ENCODE assay signal across 8 mouse cellular contexts in genomic region chr5:107597301-107598077, GRCm38 (mm10). TPM values are rescaled to one million over a fixed set of nuclear protein-coding genes. Genes with fewer than 3 reads are reported as not detected.
DNase-seq lines count a peak whose midpoint lies in the region; ATAC-seq and TF ChIP-seq lines count a peak whose summit lies in the region.

Gene Rpap2, plus strand, starts transcription at chr5:107597373.
Gene Glmn, minus strand, starts transcription at chr5:107597888.

- H3K27ac ChIP-seq in ES-E14 (ENCODE audit: insufficient read depth, low read depth, low read length, poor library complexity, severe bottlenecking), result peak within 1 kb of the TSS; percentile 45
- H3K27ac ChIP-seq in forebrain, embryonic 15.5 days (replicated peaks), result peak within 1 kb of the TSS; percentile 91

- intact Hi-C loops in heart, postnatal 25 days (cut with DNase I), result no loop called here

- H3K4me1 ChIP-seq in ES-E14 (ENCODE audit: control insufficient read depth in 2 of 2, insufficient read depth in 2 of 2, low read length in 2 of 2, poor library complexity in 1 of 2), result peaks cover 0 to 2% of the 10 kb centered on the region in 2 experiments; a peak in 1 of 4 replicates
- H3K4me1 ChIP-seq in forebrain, embryonic 15.5 days, result peaks cover 11% of the 10 kb centered on the region
- no peaks in the 10 kb centered on the region; the same call in 1 of the 2 replicates for H3K4me1 ChIP-seq in lung, adult 2 months (ENCODE audit: control insufficient read depth, insufficient read depth, low read length)

- peaks cover 3% of the 10 kb centered on the region; the same call in 1 of the 2 replicates for H3K36me3 ChIP-seq in ES-E14 (ENCODE audit: control insufficient read depth, insufficient read depth, low read length, poor library complexity, severe bottlenecking)
- peaks cover 7% of the 10 kb centered on the region for H3K36me3 ChIP-seq in forebrain, embryonic 15.5 days

- no peaks in the 10 kb centered on the region for H3K27me3 ChIP-seq in forebrain, embryonic 15.5 days

- no peaks in the 10 kb centered on the region for H3K9me3 ChIP-seq in ES-E14 (ENCODE audit: control insufficient read depth, insufficient read depth, low read depth, low read length)
- H3K9me3 ChIP-seq in forebrain, embryonic 15.5 days, result no peaks in the 10 kb centered on the region

- H3K9ac ChIP-seq in ES-E14 (ENCODE audit: insufficient read depth, low read depth, low read length, poor library complexity, severe bottlenecking), result peak within 1 kb of the TSS; percentile 99
- peak within 1 kb of the TSS; percentile 89 for H3K9ac ChIP-seq in forebrain, embryonic 15.5 days (replicated peaks)

- peak within 1 kb of the TSS; percentile 96 to 99 for H3K4me3 ChIP-seq in ES-E14 (ENCODE audit: insufficient read depth in 1 of 2, low read depth in 1 of 2, low read length in 2 of 2, poor library complexity in 1 of 2, severe bottlenecking in 1 of 2)
- peak within 1 kb of the TSS; percentile 92 for H3K4me3 ChIP-seq in forebrain, embryonic 15.5 days
- peak within 1 kb of the TSS; percentile 82 for H3K4me3 ChIP-seq in lung, adult 2 months (replicated peaks; ENCODE audit: extremely low read depth, low read depth, low read length)

- no peak for TF ChIP-seq CTCF in lung, adult 2 months (IDR thresholded peaks at IDR 0.05; ENCODE audit: insufficient read depth, low read length)

- TF ChIP-seq POLR2A in lung, adult 2 months (IDR thresholded peaks at IDR 0.05; ENCODE audit: borderline replicate concordance, extremely low read depth, low read depth, low read length), result peak; percentile 82; the same call in 1 of the 2 replicates

- DNase-seq in ES-E14 (ENCODE audit: low read depth, low spot score), result peak; percentile 71
- DNase-seq in cerebellum, adult 11-12 months, result peak; percentile 88
- peak; percentile 64 for DNase-seq in heart, postnatal 25 days (ENCODE audit: low spot score)
- peak; percentile 69 to 84 for DNase-seq in layer of hippocampus, adult 18-20 months (ENCODE audit: low spot score in 2 of 2)
- peak; percentile 88 for DNase-seq in lung, adult 2 months
- DNase-seq in thymus, adult 18-20 months, result peak; percentile 81 to 87

- peak within 1 kb of the TSS; percentile 78 for H3K4me2 ChIP-seq in forebrain, embryonic 15.5 days (replicated peaks)

- in situ Hi-C loops in ES-E14 (cut with MboI; ENCODE audit: low sequenced_read_pairs in 2 of 2, unreplicated experiment in 2 of 2), result no loop called here

- WGBS in forebrain, embryonic 15.5 days, result 0% methylated on average over 45 of the region's 64 CpGs
- under 1% methylated on average over 58 of the region's 64 CpGs for WGBS in lung, adult 2 months

- peak; percentile 96 for ATAC-seq in forebrain, embryonic 15.5 days (replicated peaks)
- peak; percentile 89 for ATAC-seq in neutrophil, adult 5-6 weeks (ENCODE audit: extremely low read depth, insufficient number of reproducible peaks, low FRiP score, poor library complexity, severe bottlenecking)

TF ChIP-seq in ES-E14, 5 proteins besides CTCF, POLR2A, EP300 and RAD21:
- TF ChIP-seq CHD2 (IDR thresholded peaks at IDR 0.05; ENCODE audit: low read depth, low read length) (no peak), HCFC1 (IDR thresholded peaks at IDR 0.05; ENCODE audit: borderline replicate concordance, insufficient read depth, low read length) (peak; percentile 17; the same call in 1 of the 2 replicates)

RNA-seq across cellular contexts. Expression of gene Rpap2, which starts in this region (rescaled TPM):
- 15.9 and 20.2 TPM in 2 replicates for total RNA-seq in ES-E14 (2012; rRNA removed)
- 20.9 and 21.8 TPM in 2 replicates for polyA plus RNA-seq in forebrain, embryonic 15.5 days (2015; fragmentation: Nextera tagmentation; extraction: Ambion mirVana)
- total RNA-seq in heart, postnatal 25 days (2021), result 1 to 10 TPM; 7.3 to 7.7 TPM
- total RNA-seq in layer of hippocampus, adult 18-20 months (2021), result 10 to 100 TPM; 22.4 to 24.9 TPM
- polyA plus RNA-seq in lung, adult 2 months (2012; rRNA removed), result 1.5 and 2.5 TPM in 2 replicates
- 25.1 and 31.4 TPM in 2 replicates for total RNA-seq in neutrophil, adult 5-6 weeks (2017)

RNA-seq across cellular contexts. Expression of gene Glmn, which starts in this region (rescaled TPM):
- total RNA-seq in ES-E14 (2012; rRNA removed), result 8.9 and 14.7 TPM in 2 replicates
- 30.3 TPM in 2 replicates for polyA plus RNA-seq in forebrain, embryonic 15.5 days (2015; fragmentation: Nextera tagmentation; extraction: Ambion mirVana)
- 1 to 10 TPM; 4.2 to 5.0 TPM for total RNA-seq in heart, postnatal 25 days (2021)
- 10 to 100 TPM; 13.2 to 14.6 TPM for total RNA-seq in layer of hippocampus, adult 18-20 months (2021)
- polyA plus RNA-seq in lung, adult 2 months (2012; rRNA removed), result 0.80 and 0.85 TPM in 2 replicates
- total RNA-seq in neutrophil, adult 5-6 weeks (2017), result 14.3 and 17.4 TPM in 2 replicates

Comparison
In these comparisons a context has a peak if more than half of its experiments do, and no peak if none do; other contexts are left out.
1. Peak in every context shown above with its lines: DNase-seq, ATAC-seq, H3K4me3 ChIP-seq and H3K27ac ChIP-seq.
2. RNA of gene Glmn (polyA plus RNA-seq): 30.3 TPM in forebrain, embryonic 15.5 days; 0.80 to 0.85 TPM in lung, adult 2 months; every median in the first group is over 10 times any median in the second.